Comparison of ENCODE assay signal across 9 mouse cellular contexts in genomic region chr8:69654358-69654981, GRCm38 (mm10). TPM values are rescaled to one million over a fixed set of nuclear protein-coding genes. Genes with fewer than 3 reads are reported as not detected.
A peak's percentile ranks its signal among the peaks of the same experiment; 100 is the strongest.
DNase-seq lines count a peak whose midpoint lies in the region; ATAC-seq lines count a peak whose summit lies in the region.
"Had no signal": no experiment of that assay in that cellular context is flagged by ENCODE, and none has a peak within 500 bp of the region (broad histone marks: within the 10 kb centered on the region; RNA-seq: fewer than 3 reads in every experiment).

TSS of gene Zfp964 (plus strand) at chr8:69654479.

- DNase-seq in A20 (ENCODE audit: low read depth, low spot score) (peak; percentile 95), liver (peak; percentile 80)
- peak; percentile 97 for DNase-seq in brain, adult 2 months (ENCODE audit: low read depth, low spot score)
- DNase-seq in heart, embryonic 10.5 days (ENCODE audit: low spot score) = peak; percentile 97
- peak; percentile 72 to 80 for DNase-seq in spleen, postnatal 4 days (ENCODE audit: low spot score in 2 of 2)

- peaks cover 7% of the 10 kb centered on the region for H3K4me1 ChIP-seq in heart, embryonic 10.5 days
- H3K4me1 ChIP-seq in kidney, embryonic 15.5 days = peaks cover 8% of the 10 kb centered on the region; the same call in 1 of the 2 replicates

- peak within 1 kb of the TSS; percentile 88 for H3K4me2 ChIP-seq in kidney, embryonic 15.5 days

- peak within 1 kb of the TSS; percentile 92 for H3K27ac ChIP-seq in heart, embryonic 10.5 days
- peak within 1 kb of the TSS; percentile 96 for H3K27ac ChIP-seq in kidney, embryonic 15.5 days

- under 1% methylated on average over 55 of the region's 55 CpGs for WGBS in heart, embryonic 10.5 days
- WGBS in kidney, embryonic 15.5 days = under 1% methylated on average over 55 of the region's 55 CpGs

- H3K4me3 ChIP-seq in heart, embryonic 10.5 days = peak within 1 kb of the TSS; percentile 69
- peak within 1 kb of the TSS; percentile 65 for H3K4me3 ChIP-seq in kidney, embryonic 15.5 days (replicated peaks)

- peak within 1 kb of the TSS; percentile 70 for H3K9ac ChIP-seq in kidney, embryonic 15.5 days

- peaks cover under 1% of the 10 kb centered on the region; the same call in 1 of the 2 replicates for H3K36me3 ChIP-seq in heart, embryonic 10.5 days
- 0 out of 2 replicates have a peak, but pooled peaks cover under 1% of the 10 kb centered on the region for H3K36me3 ChIP-seq in kidney, embryonic 15.5 days
- H3K36me3 ChIP-seq: G1E had no signal

- no peaks in the 10 kb centered on the region for H3K27me3 ChIP-seq in heart, embryonic 10.5 days (ENCODE audit: insufficient read depth, poor library complexity, severe bottlenecking)
- H3K27me3 ChIP-seq in kidney, embryonic 15.5 days = no peaks in the 10 kb centered on the region

- H3K9me3 ChIP-seq in heart, embryonic 10.5 days = no peaks in the 10 kb centered on the region
- H3K9me3 ChIP-seq in kidney, embryonic 15.5 days (replicated peaks) = no peaks in the 10 kb centered on the region
- H3K9me3 ChIP-seq: G1E had no signal

- ATAC-seq in erythroblast, adult 5-6 weeks (replicated peaks; ENCODE audit: low FRiP score, poor library complexity, severe bottlenecking) = peak; percentile 65; the same call in 1 of the 2 replicates
- peak; percentile 100 for ATAC-seq in kidney, embryonic 15.5 days (replicated peaks; ENCODE audit: low FRiP score)
- ATAC-seq in monocyte, adult 5-6 weeks (replicated peaks; ENCODE audit: insufficient number of reproducible peaks, low FRiP score, low TSS enrichment, poor library complexity, severe bottlenecking) = peak; percentile 96

RNA-seq across cellular contexts. Expression of gene Zfp964, which starts in this region (rescaled TPM):
- total RNA-seq in erythroblast, adult 5-6 weeks (2015; ENCODE audit: low replicate concordance) = not detected in 2 replicates
- 0.09 and 0.14 TPM in 2 replicates for total RNA-seq in erythroblast, adult 5-6 weeks (2017; ENCODE audit: low replicate concordance)
- polyA plus RNA-seq in heart, embryonic 10.5 days (2016; fragmentation: Nextera tagmentation; extraction: Ambion mirVana) = 1.3 and 1.4 TPM in 2 replicates
- 2.3 and 2.5 TPM in 2 replicates for polyA plus RNA-seq in kidney, embryonic 15.5 days (2015; fragmentation: Nextera tagmentation; extraction: Ambion mirVana)
- total RNA-seq in monocyte, adult 5-6 weeks (2017) = 0.10 to 0.32 TPM in 2 of 3 replicates, not detected in the other
- polyA plus RNA-seq: G1E had no signal

Comparison
In these comparisons a context has a peak if more than half of its experiments do, and no peak if none do; other contexts are left out.
1. Peak in every context shown above with its lines: DNase-seq, ATAC-seq, H3K4me3 ChIP-seq and H3K27ac ChIP-seq.
2. Peak in ATAC-seq in erythroblast, adult 5-6 weeks; RNA of the gene not detected or under 1 TPM.
3. Peak in ATAC-seq in monocyte, adult 5-6 weeks; RNA of the gene not detected or under 1 TPM.